Mouse (Mus musculus) liver, adult 2 months (tissue): ENCODE measurements around the gene Olfr231.

ENCODE experiments used
- CTCF ChIP-seq: fragments of 200-500 bp; IDR thresholded peaks from 2 replicates; pipeline ENCODE4 v1.5.1; 2011; ENCODE audit warnings: low read depth, low read length, control low read depth
- POLR2A ChIP-seq: fragments of 200-500 bp; IDR thresholded peaks from 2 replicates; pipeline ENCODE4 v1.6.1; 2011; ENCODE audit warnings: low read length, control low read depth; ENCODE audit not compliant: insufficient read depth; ENCODE audit errors: extremely low read depth

GRCm38 (mm10) chr1:174096591-174096990, 24.4 kb downstream of the Olfr231 start, which contains the start of gene Olfr427:
- no peak for TF ChIP-seq POLR2A
- TF ChIP-seq CTCF: no peak
